Mouse (Mus musculus) intestine, embryonic 16.5 days (tissue): ENCODE data around the gene Rsad1. TPM values are rescaled to one million over a fixed set of nuclear protein-coding genes. Genes with fewer than 3 reads are reported as not detected.
A peak's percentile ranks its signal among the peaks of the same experiment; 100 is the strongest.

Source experiments
- ATAC-seq: fragments of 200-750 bp; cut with Nextera tagmentation; 2 replicates; pipeline ENCODE4 v1.8.0; 2017; ENCODE audit warnings: moderate TSS enrichment, moderate library complexity
- H3K27ac ChIP-seq: fragments of 300-500 bp; sonication (generic); 2 replicates; pipeline ENCODE4 v1.5.1; 2014; ENCODE audit warnings: mild to moderate bottlenecking, low read length
- H3K27me3 ChIP-seq: fragments of 300-500 bp; sonication (generic); replicated peaks from 2 replicates; pipeline ENCODE4 v1.6.1; 2014; ENCODE audit warnings: low read length, control low read depth, mixed read lengths; ENCODE audit not compliant: control insufficient read depth, insufficient read depth
- H3K36me3 ChIP-seq: fragments of 300-500 bp; sonication (generic); 2 replicates; pipeline ENCODE4 v1.6.1; 2014; ENCODE audit warnings: low read length, control low read depth; ENCODE audit not compliant: control insufficient read depth, insufficient read depth
- H3K4me1 ChIP-seq: fragments of 300-500 bp; sonication (generic); 2 replicates; pipeline ENCODE4 v1.6.1; 2014; ENCODE audit warnings: low read length, control low read depth, mixed read lengths; ENCODE audit not compliant: control insufficient read depth, insufficient read depth
- H3K4me2 ChIP-seq: fragments of 300-500 bp; sonication (generic); 2 replicates; pipeline ENCODE4 v1.6.1; 2014; ENCODE audit warnings: low read depth, low read length, control low read depth
- H3K4me3 ChIP-seq: fragments of 300-500 bp; sonication (generic); 2 replicates; pipeline ENCODE4 v1.5.1; 2014; ENCODE audit warnings: mild to moderate bottlenecking, low read length
- H3K9ac ChIP-seq: fragments of 300-500 bp; sonication (generic); 2 replicates; pipeline ENCODE4 v1.6.1; 2014; ENCODE audit warnings: low read depth, low read length
- H3K9me3 ChIP-seq: fragments of 300-500 bp; sonication (generic); 2 replicates; pipeline ENCODE4 v1.6.1; 2016; ENCODE audit warnings: low read length, control low read depth; ENCODE audit not compliant: control insufficient read depth
- WGBS: fragments of 180-500 bp; shearing (Covaris S2); extraction: QIAGEN DNeasy Blood & Tissue Kit; methylation state at CpG from one replicate; pipeline ENCODE4 v1.1.7; 2014; 5-methylcytosine and 5-hydroxymethylcytosine counted together
- polyA plus RNA-seq: library from polyadenylated mRNA; unstranded; fragments of >200 nt; fragmentation: Nextera tagmentation; extraction: Ambion mirVana; gene quantifications from 2 replicates; pipeline ENCODE4 v1.2.1, GENCODE M21; 2015

Gene Rsad1
- polyA plus RNA-seq, 1 experiment from 2014 or later, result 3.6 TPM

- 73% methylated on average over 3 of the region's 3 CpGs for WGBS
- Histone ChIP-seq H3K27ac (no peak overlapping the region), H3K4me2 (no peak overlapping the region), H3K9ac (no peak overlapping the region), H3K9me3 (no peaks in the 10 kb centered on the region), H3K4me1 (no peaks in the 10 kb centered on the region), H3K4me3 (no peak overlapping the region), H3K36me3 (no peaks in the 10 kb centered on the region), H3K27me3 (no peaks in the 10 kb centered on the region)
- no peak for ATAC-seq
Measured at GRCm38 (mm10) chr11:94558226-94558625, 9.2 kb upstream of the Rsad1 start.

- Histone ChIP-seq H3K4me3 (no peak overlapping the region), H3K4me2 (no peak overlapping the region), H3K9me3 (no peaks in the 10 kb centered on the region), H3K9ac (no peak overlapping the region), H3K4me1 (no peaks in the 10 kb centered on the region; the same call in 1 of the 2 replicates), H3K27me3 (no peaks in the 10 kb centered on the region), H3K27ac (peak overlapping the region; percentile 15; the same call in 1 of the 2 replicates), H3K36me3 (no peaks in the 10 kb centered on the region)
- ATAC-seq, result no peak
- 77% methylated on average over 5 of the region's 5 CpGs for WGBS
Measured at GRCm38 (mm10) chr11:94550442-94550744, 1.3 kb upstream of the Rsad1 start.

GRCm38 (mm10) chr11:94549691-94550441 lies 811 bp upstream of the Rsad1 start:
- H3K9ac ChIP-seq, result no peak overlapping the region
- ATAC-seq, result no peak
- H3K9me3 ChIP-seq, result no peaks in the 10 kb centered on the region
- H3K4me3 ChIP-seq, result no peak overlapping the region
- H3K36me3 ChIP-seq, result no peaks in the 10 kb centered on the region
- H3K4me2 ChIP-seq, result no peak overlapping the region
- H3K4me1 ChIP-seq, result no peaks in the 10 kb centered on the region; the same call in 1 of the 2 replicates
- no peak overlapping the region for H3K27ac ChIP-seq
- WGBS, result 60% methylated on average over 10 of the region's 10 CpGs
- no peaks in the 10 kb centered on the region for H3K27me3 ChIP-seq

- 12% methylated on average over 24 of the region's 24 CpGs for WGBS
- H3K27ac ChIP-seq, result 0 out of 2 replicates have a peak overlapping the region, but pooled peaks have one; percentile 86
- peak overlapping the region; percentile 88 for H3K9ac ChIP-seq
- peak; percentile 38 for ATAC-seq
- H3K4me1 ChIP-seq, result no peaks in the 10 kb centered on the region; the same call in 1 of the 2 replicates
- no peaks in the 10 kb centered on the region for H3K36me3 ChIP-seq
- H3K27me3 ChIP-seq, result no peaks in the 10 kb centered on the region
- H3K4me3 ChIP-seq, result peak overlapping the region; percentile 81
- H3K9me3 ChIP-seq, result no peaks in the 10 kb centered on the region
- H3K4me2 ChIP-seq, result peak overlapping the region; percentile 85
Measured at GRCm38 (mm10) chr11:94548041-94548784, 842 bp downstream of the Rsad1 start.

DNA sequence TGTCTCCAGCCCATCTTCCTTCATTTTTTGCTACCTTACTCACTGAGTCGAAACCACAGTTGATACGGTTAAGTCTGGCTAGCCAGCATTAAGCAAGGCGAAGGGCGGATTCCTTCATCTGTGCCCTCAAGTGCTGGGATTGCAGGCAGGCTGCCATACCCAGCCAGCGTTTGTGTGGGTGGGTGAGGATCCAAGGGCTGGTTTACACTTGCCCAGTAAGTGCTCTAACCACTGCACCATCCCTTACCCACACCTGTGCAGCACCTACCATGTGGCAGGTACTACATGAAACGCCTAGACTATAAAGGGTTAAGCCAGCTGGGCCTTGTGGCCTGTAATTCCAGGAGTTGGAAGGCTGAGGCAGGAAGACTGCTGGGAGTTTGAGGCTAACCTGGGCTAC lies 1.8 kb downstream of the Rsad1 start:
- Histone ChIP-seq H3K4me2 (no peak overlapping the region), H3K27me3 (no peaks in the 10 kb centered on the region), H3K9me3 (no peaks in the 10 kb centered on the region), H3K27ac (no peak overlapping the region), H3K4me3 (no peak overlapping the region), H3K9ac (no peak overlapping the region), H3K4me1 (no peaks in the 10 kb centered on the region; the same call in 1 of the 2 replicates), H3K36me3 (no peaks in the 10 kb centered on the region)
- 92% methylated on average over 6 of the region's 6 CpGs for WGBS
- ATAC-seq, result no peak

- Histone ChIP-seq H3K27ac (no peak overlapping the region), H3K4me1 (no peaks in the 10 kb centered on the region; the same call in 1 of the 2 replicates), H3K9ac (no peak overlapping the region), H3K27me3 (no peaks in the 10 kb centered on the region), H3K36me3 (no peaks in the 10 kb centered on the region), H3K4me2 (no peak overlapping the region), H3K4me3 (no peak overlapping the region), H3K9me3 (no peaks in the 10 kb centered on the region)
- no peak for ATAC-seq
- 91% methylated on average over 5 of the region's 5 CpGs for WGBS
Measured at GRCm38 (mm10) chr11:94546381-94546780, 2.7 kb downstream of the Rsad1 start.

DNA sequence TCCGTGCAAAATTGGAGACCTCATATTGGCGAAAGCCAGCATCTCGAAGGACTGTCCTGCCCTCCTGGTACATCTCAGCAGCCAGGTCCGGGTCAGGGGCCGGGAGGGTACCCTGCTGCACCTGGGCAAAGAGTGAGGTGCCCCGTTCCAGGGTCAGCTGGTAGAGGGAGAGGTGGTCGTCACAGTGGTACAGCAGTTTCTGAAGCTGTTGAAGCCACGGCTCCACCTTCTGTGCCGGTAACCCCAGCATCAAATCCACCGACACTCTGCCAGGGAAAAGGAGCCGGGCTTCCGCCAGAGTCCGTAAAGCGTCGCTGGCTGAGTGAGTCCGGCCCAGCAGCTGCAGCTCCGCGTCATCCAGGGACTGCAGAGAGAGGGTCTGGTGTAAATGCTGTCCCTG lies 4.6 kb downstream of the Rsad1 start:
- Histone ChIP-seq H3K27ac (no peak overlapping the region), H3K27me3 (no peaks in the 10 kb centered on the region), H3K9me3 (no peaks in the 10 kb centered on the region), H3K4me3 (no peak overlapping the region), H3K36me3 (no peaks in the 10 kb centered on the region), H3K9ac (no peak overlapping the region), H3K4me2 (0 out of 2 replicates have a peak overlapping the region, but pooled peaks have one; percentile 13), H3K4me1 (no peaks in the 10 kb centered on the region)
- ATAC-seq, result no peak
- 53% methylated on average over 18 of the region's 18 CpGs for WGBS

DNA sequence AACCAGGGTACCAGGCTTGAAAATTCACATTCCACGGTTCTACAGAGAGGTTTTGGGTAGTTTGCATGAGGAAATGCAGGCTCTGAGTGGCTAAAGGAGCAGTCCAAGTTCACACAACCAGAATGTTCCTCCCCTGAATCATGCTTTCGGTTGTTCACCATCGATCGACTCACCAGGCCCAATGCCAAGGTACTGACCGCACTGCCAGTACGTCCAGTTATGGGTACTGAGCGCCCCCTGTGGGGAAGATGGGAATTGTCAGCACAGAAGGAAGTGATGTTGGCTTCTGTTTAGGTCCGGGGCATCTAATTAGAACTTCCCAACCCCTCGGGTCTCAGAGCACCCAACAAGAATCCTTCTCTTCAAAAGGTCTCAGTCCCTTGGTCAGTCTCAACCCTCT lies 5.1 kb downstream of the Rsad1 start:
- no peaks in the 10 kb centered on the region for H3K27me3 ChIP-seq
- no peak overlapping the region for H3K9ac ChIP-seq
- ATAC-seq, result no peak
- no peak overlapping the region for H3K4me3 ChIP-seq
- WGBS, result 38% methylated on average over 9 of the region's 9 CpGs
- H3K4me1 ChIP-seq, result no peaks in the 10 kb centered on the region
- no peaks in the 10 kb centered on the region for H3K9me3 ChIP-seq
- no peaks in the 10 kb centered on the region for H3K36me3 ChIP-seq
- H3K4me2 ChIP-seq, result 0 out of 2 replicates have a peak overlapping the region, but pooled peaks have one; percentile 13
- H3K27ac ChIP-seq, result no peak overlapping the region

DNA sequence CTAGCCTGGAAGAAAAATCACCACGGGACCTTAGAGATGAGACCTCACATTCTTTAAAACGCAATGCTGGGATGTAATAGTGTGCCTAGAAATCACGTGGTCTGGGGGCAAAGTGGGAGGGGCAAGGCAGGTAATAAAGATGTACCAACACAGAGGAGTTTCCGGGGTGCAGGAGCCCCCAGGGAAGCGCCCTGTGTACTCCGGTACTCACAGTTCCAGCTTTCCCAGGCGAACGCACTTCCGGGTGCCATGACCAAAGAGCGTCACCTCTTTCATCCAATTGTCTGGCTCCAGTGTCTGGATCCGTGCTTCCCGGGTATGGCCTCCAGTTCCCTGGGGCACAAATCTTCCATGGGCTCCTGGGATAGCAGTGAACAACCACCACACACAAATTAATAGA lies 5.7 kb downstream of the Rsad1 start:
- H3K4me1 ChIP-seq, result no peaks in the 10 kb centered on the region
- H3K27me3 ChIP-seq, result no peaks in the 10 kb centered on the region
- WGBS, result 84% methylated on average over 12 of the region's 12 CpGs
- ATAC-seq, result no peak
- H3K9me3 ChIP-seq, result no peaks in the 10 kb centered on the region
- no peak overlapping the region for H3K4me3 ChIP-seq
- H3K36me3 ChIP-seq, result no peaks in the 10 kb centered on the region
- H3K27ac ChIP-seq, result no peak overlapping the region
- H3K9ac ChIP-seq, result no peak overlapping the region
- no peak overlapping the region for H3K4me2 ChIP-seq
